25 mouse cellular contexts compared by ENCODE assay signal in genomic region chr17:13331179-13331578, GRCm38 (mm10). TPM values are rescaled to one million over a fixed set of nuclear protein-coding genes. Genes with fewer than 3 reads are reported as not detected.
DNase-seq lines count a peak whose midpoint lies in the region; ATAC-seq and TF ChIP-seq lines count a peak whose summit lies in the region.
"Not testable (repeated sequence)": the region's sequence is repeated elsewhere in the genome, so short reads cannot be mapped to it uniquely, and the experiment has no call there.
"Had no signal": no experiment of that assay in that cellular context is flagged by ENCODE, and none has a peak within 500 bp of the region (broad histone marks: within the 10 kb centered on the region; RNA-seq: fewer than 3 reads in every experiment).

No protein-coding gene starts in this region.

- TF ChIP-seq CTCF in heart, postnatal 0 days (IDR thresholded peaks at IDR 0.05; ENCODE audit: low read depth) = not testable (repeated sequence)

- not testable (repeated sequence) for H3K4me1 ChIP-seq in heart, embryonic 10.5 days; heart, postnatal 0 days (ENCODE audit: control insufficient read depth, insufficient read depth); hindbrain, embryonic 15.5 days (replicated peaks); kidney, embryonic 16.5 days (ENCODE audit: insufficient read depth, low read length); midbrain, embryonic 13.5 days (replicated peaks)

- not testable (repeated sequence) for TF ChIP-seq EP300 in heart, postnatal 0 days (IDR thresholded peaks at IDR 0.05; ENCODE audit: low read depth)

- H3K4me3 ChIP-seq in heart, embryonic 10.5 days; heart, postnatal 0 days (ENCODE audit: low read depth, low read length); hindbrain, embryonic 15.5 days; kidney, embryonic 16.5 days (ENCODE audit: low read length); midbrain, embryonic 13.5 days (replicated peaks): not testable (repeated sequence)

- 77% methylated on average over 4 of the region's 4 CpGs for WGBS in heart, embryonic 10.5 days
- 56% methylated on average over 3 of the region's 4 CpGs for WGBS in heart, postnatal 0 days
- 86% methylated on average over 4 of the region's 4 CpGs for WGBS in hindbrain, embryonic 15.5 days
- 65% methylated on average over 3 of the region's 4 CpGs for WGBS in kidney, embryonic 16.5 days
- 83% methylated on average over 4 of the region's 4 CpGs for WGBS in midbrain, embryonic 13.5 days

- H3K9ac ChIP-seq in heart, postnatal 0 days (replicated peaks; ENCODE audit: low read depth, low read length); hindbrain, embryonic 15.5 days; kidney, embryonic 16.5 days (replicated peaks; ENCODE audit: low read length); midbrain, embryonic 13.5 days (replicated peaks): not testable (repeated sequence)

- DNase-seq in heart, embryonic 10.5 days (ENCODE audit: low spot score) = peak; percentile 70
- not testable (repeated sequence) for DNase-seq in heart, postnatal 0 days (ENCODE audit: low spot score)

- not testable (repeated sequence) for H3K4me2 ChIP-seq in heart, postnatal 0 days (ENCODE audit: low read depth, low read length); hindbrain, embryonic 15.5 days; kidney, embryonic 16.5 days (replicated peaks; ENCODE audit: low read depth, low read length); midbrain, embryonic 13.5 days (replicated peaks)

- H3K9me3 ChIP-seq in heart, embryonic 10.5 days = peaks cover 49% of the 10 kb centered on the region
- not testable (repeated sequence) for H3K9me3 ChIP-seq in heart, postnatal 0 days (replicated peaks; ENCODE audit: control insufficient read depth, low read length)
- peaks cover 26% of the 10 kb centered on the region for H3K9me3 ChIP-seq in hindbrain, embryonic 15.5 days
- H3K9me3 ChIP-seq in kidney, embryonic 16.5 days (ENCODE audit: low read length) = peaks cover 27% of the 10 kb centered on the region
- H3K9me3 ChIP-seq in midbrain, embryonic 13.5 days = peaks cover 49% of the 10 kb centered on the region

- not testable (repeated sequence) for H3K27me3 ChIP-seq in heart, embryonic 10.5 days (ENCODE audit: insufficient read depth, poor library complexity, severe bottlenecking); heart, postnatal 0 days (ENCODE audit: control insufficient read depth, insufficient read depth, low read length); hindbrain, embryonic 15.5 days; kidney, embryonic 16.5 days (ENCODE audit: insufficient read depth, low read length); midbrain, embryonic 13.5 days

- not testable (repeated sequence) for H3K27ac ChIP-seq in heart, embryonic 10.5 days; heart, postnatal 0 days (ENCODE audit: low read depth); hindbrain, embryonic 15.5 days (replicated peaks); kidney, embryonic 16.5 days (ENCODE audit: low read length); midbrain, embryonic 13.5 days

- ATAC-seq in cerebellum, adult (ENCODE audit: insufficient number of reproducible peaks, low FRiP score, low TSS enrichment) = peak; percentile 13; the same call in 1 of the 2 replicates
- ATAC-seq in erythroid progenitor cell, adult 5-6 weeks (replicated peaks; ENCODE audit: low FRiP score, poor library complexity, severe bottlenecking) = 0 out of 2 replicates have a peak, but pooled peaks have one; percentile 13
- peak; percentile 7; the same call in 1 of the 2 replicates for ATAC-seq in heart, postnatal 0 days (ENCODE audit: insufficient read depth, low read depth)
- ATAC-seq in hindbrain, embryonic 15.5 days (ENCODE audit: low FRiP score, low read depth) = 0 out of 2 replicates have a peak, but pooled peaks have one; percentile 16
- 0 out of 2 replicates have a peak, but pooled peaks have one; percentile 1 for ATAC-seq in kidney, embryonic 16.5 days (ENCODE audit: low FRiP score, low TSS enrichment)
- peak; percentile 21; the same call in 1 of the 2 replicates for ATAC-seq in midbrain, embryonic 13.5 days
- ATAC-seq in neutrophil, adult 5-6 weeks (ENCODE audit: extremely low read depth, insufficient number of reproducible peaks, low FRiP score, poor library complexity, severe bottlenecking) = 0 out of 2 replicates have a peak, but pooled peaks have one; percentile 10

- not testable (repeated sequence) for H3K36me3 ChIP-seq in heart, embryonic 10.5 days; heart, postnatal 0 days (replicated peaks; ENCODE audit: control insufficient read depth, insufficient read depth, low read length); hindbrain, embryonic 15.5 days; kidney, embryonic 16.5 days (ENCODE audit: insufficient read depth, low read length); midbrain, embryonic 13.5 days

RNA-seq across cellular contexts. Expression of gene Tcp10c, which starts 23.2 kb away (rescaled TPM):
- not detected in 2 replicates for total RNA-seq in erythroid progenitor cell, adult 5-6 weeks (2015; ENCODE audit: low replicate concordance)
- not detected in 2 replicates for total RNA-seq in erythroid progenitor cell, adult 5-6 weeks (2017; ENCODE audit: low replicate concordance)
- polyA plus RNA-seq in heart, embryonic 10.5 days (2016; fragmentation: Nextera tagmentation; extraction: Ambion mirVana) = not detected in 2 replicates
- total RNA-seq in heart, postnatal 0 days (2014; rRNA removed; ENCODE audit: low replicate concordance) = not detected in 2 replicates
- not detected in 2 replicates for polyA plus RNA-seq in heart, postnatal 0 days (2015; fragmentation: Nextera tagmentation; extraction: Ambion mirVana)
- polyA plus RNA-seq in hindbrain, embryonic 15.5 days (2015; fragmentation: Nextera tagmentation; extraction: Ambion mirVana) = 0.05 TPM in 1 of 2 replicates, not detected in the other
- polyA plus RNA-seq in kidney, embryonic 16.5 days (2015; fragmentation: Nextera tagmentation; extraction: Ambion mirVana) = not detected in 2 replicates
- 0.10 TPM in 1 of 2 replicates, not detected in the other for polyA plus RNA-seq in midbrain, embryonic 13.5 days (2015; fragmentation: Nextera tagmentation; extraction: Ambion mirVana)
- not detected in 2 replicates for total RNA-seq in neutrophil, adult 5-6 weeks (2017)
- total RNA-seq: adrenal gland, postnatal 25 days; ES-E14; gastrocnemius, adult 18-20 months; gastrocnemius, postnatal 10 days; gastrocnemius, postnatal 36 days; heart, adult 18-20 months; heart, postnatal 14 days; heart, postnatal 4 days had no signal
- polyA plus RNA-seq: activated CD4-positive, CD25-positive, alpha-beta regulatory T cell, adult 4 months; brain, embryonic 14.5 days; embryonic facial prominence, embryonic 12.5 days; erythroblast, embryonic 14.5 days; forebrain, embryonic 10.5 days; forebrain, embryonic 16.5 days; heart, embryonic 14.5 days; hindbrain, embryonic 11.5 days; intestine, embryonic 15.5 days had no signal
